Mouse (Mus musculus): Measurements from ENCODE around the gene Ypel4. TPM values are rescaled to one million over a fixed set of nuclear protein-coding genes. Genes with fewer than 3 reads are reported as not detected.

Ypel4 gene
- 1.6 and 2.0 TPM in 2 replicates for polyA plus RNA-seq (2012; rRNA removed)

DNA sequence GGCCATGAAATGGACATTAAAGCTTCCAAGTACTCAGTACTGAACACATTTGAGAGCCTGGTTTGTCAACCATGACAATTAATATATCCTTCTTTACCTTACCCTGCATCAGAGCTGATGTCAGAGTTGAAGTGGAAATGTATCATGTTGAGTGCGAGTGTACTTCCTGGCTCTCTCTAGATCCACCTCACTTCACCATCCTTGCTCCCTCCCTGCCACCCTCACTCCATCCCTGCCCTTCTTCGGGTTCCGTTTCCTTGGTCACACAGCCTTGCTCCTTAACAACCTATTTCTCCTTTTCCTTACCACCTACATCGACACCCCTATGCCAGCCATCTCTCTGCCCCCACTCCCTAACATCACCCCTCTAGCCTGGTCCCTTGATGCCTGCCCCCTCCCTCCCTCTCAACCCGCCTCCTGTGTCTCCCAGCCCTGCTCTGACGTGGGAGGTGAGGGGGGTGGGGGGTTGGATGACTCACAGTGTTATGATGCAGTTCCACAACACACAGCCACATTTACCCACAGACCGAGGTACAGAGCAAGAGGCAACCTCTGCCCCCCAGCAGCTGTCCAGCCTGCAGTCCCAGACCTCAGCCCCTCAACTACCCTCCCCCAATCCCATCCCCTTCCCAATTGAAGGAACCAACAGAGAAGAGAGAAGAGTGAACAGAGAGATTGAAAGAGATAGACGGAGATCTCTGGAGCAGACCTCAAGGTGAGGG lies at the start of gene Ypel4:
Ypel4 (plus strand) TSS at position 480 of the 722 bp plus-strand sequence.
- no peaks in the 10 kb centered on the region; the same call in 1 of the 2 replicates for H3K4me1 ChIP-seq (ENCODE audit: control insufficient read depth, insufficient read depth, low read length)
- peak within 1 kb of the TSS; percentile 10 for H3K4me3 ChIP-seq (replicated peaks; ENCODE audit: extremely low read depth, low read depth, low read length)
- TF ChIP-seq CTCF (IDR thresholded peaks at IDR 0.05; ENCODE audit: insufficient read depth, low read length), result no peak
- peak; percentile 14 for DNase-seq
- WGBS, result 2% methylated on average over 8 of the region's 8 CpGs

DNA sequence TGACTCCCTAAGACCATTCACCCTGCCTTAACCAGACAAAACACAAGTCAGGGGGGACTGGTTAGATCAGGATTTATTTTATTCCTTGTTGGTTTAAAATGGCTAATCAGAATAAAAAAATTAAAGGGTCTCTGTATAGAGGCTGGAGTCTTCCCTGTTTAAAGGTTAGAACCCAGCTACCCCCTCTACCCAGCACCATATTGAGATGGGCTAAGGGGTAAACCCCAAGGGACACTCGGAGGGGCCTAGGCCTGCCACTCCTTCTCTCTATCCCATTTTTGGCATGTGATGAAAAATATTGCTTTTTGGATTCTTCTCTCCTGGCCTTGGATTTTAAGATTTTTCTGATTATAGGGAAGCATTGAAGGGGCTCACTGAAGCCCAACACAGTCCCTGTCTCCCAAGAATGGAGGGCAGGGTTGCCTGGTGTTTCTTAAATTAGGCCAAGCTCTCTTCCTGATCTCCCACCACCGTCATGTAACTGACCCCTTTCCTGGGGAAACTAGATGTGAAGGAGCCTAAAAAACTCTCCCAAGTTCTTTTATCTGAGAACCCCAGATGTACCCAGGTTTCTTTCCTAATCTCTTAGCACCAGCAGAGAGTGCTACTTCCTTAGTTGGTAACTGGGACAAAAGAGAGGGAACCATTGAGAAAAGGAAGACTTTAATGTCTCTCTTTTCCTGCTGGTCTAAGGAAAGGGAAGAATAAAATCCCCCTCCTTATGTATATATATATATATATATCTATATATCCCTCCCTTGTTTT lies 45.6 kb upstream of the Ypel4 start:
- DNase-seq, result no peak
- 78% methylated on average over 2 of the region's 2 CpGs for WGBS
- TF ChIP-seq POLR2A (IDR thresholded peaks at IDR 0.05; ENCODE audit: borderline replicate concordance, extremely low read depth, low read depth, low read length) (no peak), CTCF (IDR thresholded peaks at IDR 0.05; ENCODE audit: insufficient read depth, low read length) (no peak)
- no peak overlapping the region for H3K4me3 ChIP-seq (replicated peaks; ENCODE audit: extremely low read depth, low read depth, low read length)
- H3K4me1 ChIP-seq (ENCODE audit: control insufficient read depth, insufficient read depth, low read length), result no peaks in the 10 kb centered on the region

DNA sequence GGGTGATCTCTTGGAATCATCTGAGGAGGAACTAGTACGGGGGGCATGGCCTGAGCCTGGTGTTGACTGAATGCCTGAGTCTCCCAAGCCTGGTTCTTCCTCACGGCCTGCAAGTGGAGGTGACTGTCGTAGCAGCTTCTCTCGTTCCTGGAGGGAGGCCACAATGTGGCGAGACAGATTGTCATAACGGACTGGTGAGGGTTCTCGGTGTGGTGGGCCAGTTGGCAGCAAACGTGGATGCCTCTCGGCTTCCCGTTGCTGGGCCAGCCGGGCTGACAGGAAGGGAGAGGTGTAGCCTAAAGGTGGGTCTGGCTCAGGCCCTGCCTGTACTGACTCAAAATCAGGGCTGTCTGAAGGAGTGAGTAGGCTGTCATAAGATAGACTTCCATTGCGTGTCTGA lies 43.8 kb upstream of the Ypel4 start:
- WGBS, result 82% methylated on average over 12 of the region's 12 CpGs
- H3K4me3 ChIP-seq (replicated peaks; ENCODE audit: extremely low read depth, low read depth, low read length), result no peak overlapping the region
- no peaks in the 10 kb centered on the region for H3K4me1 ChIP-seq (ENCODE audit: control insufficient read depth, insufficient read depth, low read length)
- DNase-seq, result no peak
- TF ChIP-seq POLR2A (IDR thresholded peaks at IDR 0.05; ENCODE audit: borderline replicate concordance, extremely low read depth, low read depth, low read length) (no peak), CTCF (IDR thresholded peaks at IDR 0.05; ENCODE audit: insufficient read depth, low read length) (no peak)

DNA sequence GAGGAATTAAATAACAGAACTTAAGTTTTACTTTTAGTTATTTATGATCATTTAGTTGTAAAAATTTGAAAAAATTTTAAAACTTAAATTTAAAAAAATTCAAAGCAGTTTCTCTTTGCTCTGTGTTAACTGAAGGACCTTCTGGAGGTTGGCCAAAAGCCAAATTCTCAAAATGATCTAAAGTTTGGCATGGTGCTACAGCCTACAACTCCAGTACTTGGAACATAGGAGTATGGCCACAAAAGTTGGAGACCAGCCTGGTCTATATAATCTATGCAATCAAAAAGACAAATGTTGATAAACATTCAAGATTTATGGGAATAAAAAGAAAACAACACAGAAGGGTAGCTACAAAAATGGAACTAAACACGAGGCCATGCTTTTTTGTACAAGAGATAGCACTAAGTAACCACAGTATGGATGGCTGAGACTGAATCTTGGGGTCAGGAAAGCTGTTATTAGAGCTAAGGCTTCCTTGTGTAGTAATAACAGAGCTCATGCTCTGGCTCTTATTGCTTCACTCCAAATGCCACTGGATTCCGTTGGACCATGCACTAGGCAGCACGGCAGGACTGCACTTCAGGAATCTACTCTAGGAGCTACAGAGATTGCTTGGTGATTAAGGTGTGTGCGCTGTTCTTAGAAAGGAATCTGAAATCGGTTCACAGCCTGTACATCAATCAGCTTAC lies 38.7 kb upstream of the Ypel4 start:
- H3K4me3 ChIP-seq (replicated peaks; ENCODE audit: extremely low read depth, low read depth, low read length), result no peak overlapping the region
- DNase-seq, result no peak
- H3K4me1 ChIP-seq (ENCODE audit: control insufficient read depth, insufficient read depth, low read length), result no peaks in the 10 kb centered on the region
- 61% methylated on average over 5 of the region's 5 CpGs for WGBS
- TF ChIP-seq CTCF (IDR thresholded peaks at IDR 0.05; ENCODE audit: insufficient read depth, low read length), result no peak
- no peak for TF ChIP-seq POLR2A (IDR thresholded peaks at IDR 0.05; ENCODE audit: borderline replicate concordance, extremely low read depth, low read depth, low read length)

DNA sequence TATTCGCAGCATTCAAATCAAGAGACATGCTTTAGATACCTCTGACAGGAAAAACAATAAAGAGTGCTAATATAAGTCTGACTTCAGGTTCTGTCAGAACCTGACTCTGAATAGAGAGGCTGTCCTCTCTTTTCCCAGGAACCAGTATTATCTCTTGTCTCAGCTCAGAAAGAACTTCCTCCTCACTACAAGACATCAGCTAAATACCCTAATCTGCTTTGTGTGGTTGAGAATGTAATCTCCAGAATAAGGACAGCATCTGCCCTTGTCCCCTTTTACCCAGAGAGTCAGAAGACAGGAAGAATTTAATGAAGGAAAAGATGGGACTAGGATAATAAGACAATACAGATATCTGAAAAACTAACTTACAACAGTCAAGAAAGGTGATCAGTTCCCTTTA lies 30.4 kb upstream of the Ypel4 start:
- H3K4me1 ChIP-seq (ENCODE audit: control insufficient read depth, insufficient read depth, low read length), result peaks cover 3% of the 10 kb centered on the region
- no peak for DNase-seq
- 83% methylated on average over 1 of the region's 1 CpGs for WGBS
- H3K4me3 ChIP-seq (replicated peaks; ENCODE audit: extremely low read depth, low read depth, low read length), result no peak overlapping the region
- no peak for TF ChIP-seq POLR2A (IDR thresholded peaks at IDR 0.05; ENCODE audit: borderline replicate concordance, extremely low read depth, low read depth, low read length)
- no peak for TF ChIP-seq CTCF (IDR thresholded peaks at IDR 0.05; ENCODE audit: insufficient read depth, low read length)

DNA sequence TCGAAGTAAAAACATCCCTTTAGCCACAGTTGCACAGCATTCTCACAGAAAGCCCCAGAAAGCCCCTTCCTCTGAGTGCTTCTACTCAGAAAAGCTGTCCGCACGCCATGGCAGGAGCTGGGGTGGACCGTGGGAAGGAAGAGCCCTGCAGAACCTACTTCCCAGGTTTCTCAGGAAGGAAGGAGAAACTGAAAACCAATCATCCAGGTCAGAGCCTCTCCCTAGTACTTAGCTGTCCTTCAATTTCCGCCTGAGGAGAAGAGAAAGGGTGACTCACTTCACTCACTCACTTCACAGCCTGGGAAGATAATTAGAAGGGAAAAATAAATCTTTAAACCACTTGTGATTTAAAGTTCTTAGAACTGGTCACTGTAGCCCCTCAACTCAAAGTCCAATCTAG lies 29.5 kb upstream of the Ypel4 start:
- 58% methylated on average over 5 of the region's 5 CpGs for WGBS
- TF ChIP-seq CTCF (IDR thresholded peaks at IDR 0.05; ENCODE audit: insufficient read depth, low read length) (no peak), POLR2A (IDR thresholded peaks at IDR 0.05; ENCODE audit: borderline replicate concordance, extremely low read depth, low read depth, low read length) (no peak)
- no peak for DNase-seq
- Histone ChIP-seq H3K4me3 (replicated peaks; ENCODE audit: extremely low read depth, low read depth, low read length) (no peak overlapping the region), H3K4me1 (ENCODE audit: control insufficient read depth, insufficient read depth, low read length) (peaks cover 8% of the 10 kb centered on the region)

DNA sequence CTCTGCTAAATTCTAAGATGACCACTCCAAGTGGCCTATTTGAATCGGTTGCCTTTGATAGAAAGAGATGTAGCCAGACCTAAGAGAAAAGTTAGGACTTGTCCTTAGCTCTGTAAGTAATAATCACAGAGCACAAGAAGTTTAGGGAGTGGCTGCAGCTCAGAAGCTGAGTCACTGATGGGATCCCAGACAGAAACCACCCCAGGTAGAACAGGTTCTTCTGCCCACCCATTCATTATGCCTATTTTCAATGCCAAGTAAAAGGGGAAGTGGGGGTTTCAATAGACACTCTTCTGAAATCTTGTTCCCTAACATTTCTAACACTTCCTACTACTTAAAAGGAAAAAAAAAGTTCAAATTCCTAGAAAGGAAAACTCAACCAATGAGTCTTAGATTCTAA lies 28.6 kb upstream of the Ypel4 start:
- peaks cover 8% of the 10 kb centered on the region for H3K4me1 ChIP-seq (ENCODE audit: control insufficient read depth, insufficient read depth, low read length)
- DNase-seq, result no peak
- no peak overlapping the region for H3K4me3 ChIP-seq (replicated peaks; ENCODE audit: extremely low read depth, low read depth, low read length)
- WGBS, result 60% methylated on average over 1 of the region's 1 CpGs
- TF ChIP-seq POLR2A (IDR thresholded peaks at IDR 0.05; ENCODE audit: borderline replicate concordance, extremely low read depth, low read depth, low read length) (no peak), CTCF (IDR thresholded peaks at IDR 0.05; ENCODE audit: insufficient read depth, low read length) (no peak)

DNA sequence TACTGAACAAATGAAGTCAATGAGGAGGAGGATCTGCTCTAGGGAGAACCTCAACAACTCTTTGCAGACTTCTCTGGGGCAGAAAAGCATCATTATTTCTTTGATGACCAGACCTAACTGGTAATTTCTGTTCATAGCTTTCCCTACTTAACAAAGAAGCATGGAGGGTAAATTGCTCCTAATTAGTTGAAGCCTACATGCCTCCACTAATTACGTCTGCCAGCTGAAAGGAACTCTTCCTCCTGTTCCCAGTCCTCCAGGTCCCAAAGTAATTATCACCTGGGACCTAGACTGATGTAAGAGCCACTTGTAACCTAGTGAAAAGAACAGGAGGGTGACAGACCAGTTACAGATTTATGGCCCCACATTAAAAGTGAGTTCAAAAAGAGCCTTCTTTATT lies 26.3 kb upstream of the Ypel4 start:
- Histone ChIP-seq H3K4me3 (replicated peaks; ENCODE audit: extremely low read depth, low read depth, low read length) (no peak overlapping the region), H3K4me1 (ENCODE audit: control insufficient read depth, insufficient read depth, low read length) (peaks cover 8% of the 10 kb centered on the region)
- TF ChIP-seq POLR2A (IDR thresholded peaks at IDR 0.05; ENCODE audit: borderline replicate concordance, extremely low read depth, low read depth, low read length), result no peak
- TF ChIP-seq CTCF (IDR thresholded peaks at IDR 0.05; ENCODE audit: insufficient read depth, low read length), result no peak
- DNase-seq, result no peak
- WGBS, result 64% methylated on average over 1 of the region's 1 CpGs

DNA sequence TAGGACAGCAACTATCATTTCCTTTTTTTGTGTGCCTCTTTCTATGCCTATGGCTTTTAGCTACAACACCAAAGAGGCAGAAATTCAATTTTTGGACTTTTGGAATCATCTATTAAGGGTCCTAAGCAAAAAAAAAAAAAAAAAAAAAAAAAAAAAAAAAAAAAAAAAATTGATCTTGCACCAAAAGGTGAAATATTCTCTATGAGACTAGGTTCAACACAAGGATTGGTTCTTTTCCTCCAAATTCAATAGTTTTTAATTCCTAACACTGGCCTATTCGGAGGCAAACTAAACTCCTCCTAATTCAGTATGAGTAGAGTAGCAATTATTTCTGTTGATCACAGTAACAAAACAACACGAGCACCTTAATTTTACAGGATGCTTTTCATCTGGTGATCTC lies 22.0 kb upstream of the Ypel4 start:
- Histone ChIP-seq H3K4me3 (replicated peaks; ENCODE audit: extremely low read depth, low read depth, low read length) (no peak overlapping the region), H3K4me1 (ENCODE audit: control insufficient read depth, insufficient read depth, low read length) (peaks cover 11% of the 10 kb centered on the region)
- TF ChIP-seq CTCF (IDR thresholded peaks at IDR 0.05; ENCODE audit: insufficient read depth, low read length), result no peak
- TF ChIP-seq POLR2A (IDR thresholded peaks at IDR 0.05; ENCODE audit: borderline replicate concordance, extremely low read depth, low read depth, low read length), result no peak
- DNase-seq, result no peak
- 81% methylated on average over 2 of the region's 2 CpGs for WGBS
